Mouse (Mus musculus) neural tube, embryonic 15.5 days (tissue): Measurements from ENCODE around the gene Lsmem1. TPM values are rescaled to one million over a fixed set of nuclear protein-coding genes. Genes with fewer than 3 reads are reported as not detected.

ENCODE experiments used
- ATAC-seq: fragments of 200-750 bp; cut with Nextera tagmentation; 2 replicates; pipeline ENCODE4 v1.8.0; 2017; ENCODE audit warnings: mild to moderate bottlenecking, moderate TSS enrichment, moderate library complexity; ENCODE audit not compliant: low FRiP score
- H3K27ac ChIP-seq: fragments of 300-500 bp; sonication (generic); replicated peaks from 2 replicates; pipeline ENCODE4 v1.5.1; 2015; ENCODE audit warnings: mild to moderate bottlenecking, inconsistent platforms
- H3K27me3 ChIP-seq: fragments of 300-500 bp; sonication (generic); replicated peaks from 2 replicates; pipeline ENCODE4 v1.6.1; 2015; ENCODE audit warnings: inconsistent platforms
- H3K36me3 ChIP-seq: fragments of 300-500 bp; sonication (generic); 2 replicates; pipeline ENCODE4 v1.6.1; 2015; ENCODE audit warnings: inconsistent platforms
- H3K4me1 ChIP-seq: fragments of 300-500 bp; sonication (generic); 2 replicates; pipeline ENCODE4 v1.6.1; 2015; ENCODE audit warnings: inconsistent platforms
- H3K4me2 ChIP-seq: fragments of 300-500 bp; sonication (generic); 2 replicates; pipeline ENCODE4 v1.6.1; 2015; ENCODE audit warnings: inconsistent platforms, mild to moderate bottlenecking, moderate library complexity
- H3K4me3 ChIP-seq: fragments of 300-500 bp; sonication (generic); replicated peaks from 2 replicates; pipeline ENCODE4 v1.5.1; 2015; ENCODE audit warnings: mild to moderate bottlenecking, inconsistent platforms
- H3K9ac ChIP-seq: fragments of 300-500 bp; sonication (generic); replicated peaks from 2 replicates; pipeline ENCODE4 v1.6.1; 2015; ENCODE audit warnings: mild to moderate bottlenecking, inconsistent platforms
- H3K9me3 ChIP-seq: fragments of 300-500 bp; sonication (generic); replicated peaks from 2 replicates; pipeline ENCODE4 v1.6.1; 2016; ENCODE audit warnings: inconsistent platforms
- WGBS: fragments of 180-500 bp; shearing (Covaris S2); methylation state at CpG from one replicate; pipeline ENCODE4 v1.1.7; 2015; ENCODE audit warnings: mixed read lengths; 5-methylcytosine and 5-hydroxymethylcytosine counted together
- microRNA counts: library from miRNA; unstranded; fragments of <30 nt; microRNA quantifications from one replicate; lab custom pipeline; 2016
- microRNA-seq: library from miRNA; unstranded; fragments of <30 nt; microRNA quantifications from one replicate; pipeline ENCODE4, GENCODE M21; 2017
- polyA plus RNA-seq: library from polyadenylated mRNA; unstranded; fragments of >200 nt; fragmentation: Nextera tagmentation; extraction: Ambion mirVana; gene quantifications from 2 replicates; pipeline ENCODE4 v1.2.1, GENCODE M21; 2015

The Lsmem1 gene
- polyA plus RNA-seq, 1 experiment from 2014 or later = 0.59 TPM

DNA sequence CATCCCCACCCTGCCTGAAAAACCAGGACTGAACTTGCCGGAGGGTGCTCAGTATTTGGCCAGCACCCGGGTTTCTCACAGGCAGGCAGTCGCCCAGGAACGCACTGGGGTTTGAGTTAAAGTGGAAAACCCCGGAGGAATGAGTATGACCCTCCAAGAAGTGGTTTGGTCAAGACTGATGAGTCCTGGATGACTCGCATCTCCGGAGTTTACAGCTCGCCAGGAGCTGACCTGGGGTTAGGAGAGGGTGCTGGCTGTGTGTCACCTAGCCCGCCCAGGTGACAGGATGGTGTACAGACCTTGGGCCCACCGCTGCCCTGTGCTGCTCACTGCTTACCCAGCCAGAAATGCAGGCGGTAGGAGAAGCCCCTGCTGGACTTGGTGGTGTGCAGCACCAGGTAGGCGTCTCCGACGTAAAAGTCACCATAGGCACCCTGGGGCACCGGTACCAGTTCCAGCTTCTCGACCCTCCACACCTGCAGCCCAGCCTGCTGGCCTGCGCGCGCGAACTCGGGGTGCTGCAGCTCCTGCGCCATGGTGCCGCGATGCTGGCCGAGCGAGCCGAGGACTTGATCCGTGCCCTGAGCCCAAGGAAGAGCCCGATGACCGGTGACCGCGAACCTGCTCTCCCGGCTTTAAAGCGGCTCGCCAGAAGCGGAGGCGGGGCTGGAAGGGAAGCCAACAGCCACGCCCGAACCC, 65.6 kb downstream of the Lsmem1 start, which contains the start of gene Scin:
TSS of gene Scin (minus strand) at position 656 of the 699 bp plus-strand sequence.
- peaks cover 15% of the 10 kb centered on the region for H3K4me1 ChIP-seq
- WGBS = 1% methylated on average over 39 of the region's 39 CpGs
- ATAC-seq = 0 out of 2 replicates have a peak, but pooled peaks have one; percentile 41
- H3K27me3 ChIP-seq = peaks cover 25% of the 10 kb centered on the region
- peak within 1 kb of the TSS; percentile 43 for H3K4me3 ChIP-seq
- H3K27ac ChIP-seq = no peak within 1 kb of the TSS
- H3K4me2 ChIP-seq = peak within 1 kb of the TSS; percentile 72
- no peaks in the 10 kb centered on the region for H3K36me3 ChIP-seq
- H3K9me3 ChIP-seq = no peaks in the 10 kb centered on the region
- H3K9ac ChIP-seq = peak within 1 kb of the TSS; percentile 15

DNA sequence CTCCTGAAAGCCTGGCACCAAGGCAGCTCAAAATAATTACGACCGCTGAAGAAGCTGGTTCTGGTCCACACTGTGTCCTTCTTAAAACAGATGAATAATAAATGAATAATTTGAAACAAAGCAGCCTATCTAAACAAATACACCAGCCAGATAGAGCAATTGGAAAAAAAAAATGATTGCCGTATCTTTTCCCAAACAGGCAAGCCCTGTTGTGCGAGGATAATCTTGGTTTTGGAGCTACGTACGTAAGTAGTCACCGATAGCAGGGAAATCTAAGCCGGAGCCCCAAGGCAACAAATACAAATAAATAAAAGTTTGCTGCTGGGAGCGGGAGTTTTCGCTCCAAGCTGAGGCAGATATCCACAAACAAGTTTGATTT, 66.1 kb downstream of the Lsmem1 start:
- H3K9me3 ChIP-seq = no peaks in the 10 kb centered on the region
- peak overlapping the region; percentile 72 for H3K4me2 ChIP-seq
- peaks cover 25% of the 10 kb centered on the region for H3K27me3 ChIP-seq
- H3K27ac ChIP-seq = no peak overlapping the region
- peak overlapping the region; percentile 15 for H3K9ac ChIP-seq
- peaks cover 15% of the 10 kb centered on the region for H3K4me1 ChIP-seq
- ATAC-seq = no peak
- WGBS = 18% methylated on average over 10 of the region's 10 CpGs
- no peaks in the 10 kb centered on the region for H3K36me3 ChIP-seq
- peak overlapping the region; percentile 43 for H3K4me3 ChIP-seq

MicroRNAs encoded within 50 kb of the gene (microRNA counts, 519-probe panel; counts per million panel counts)
- microRNA mmu-miR-1938 (lab: Ali Mortazavi, UCI) = not detected

Small RNA genes within 50 kb of the gene (microRNA-seq; reads per million reads assigned to microRNA genes)
- not detected for gene Mir1938

Other genes with a start within 250 kb of the Lsmem1 start
- gene Arl4a, start 161.5 kb downstream of the Lsmem1 start, polyA plus RNA-seq = 106 and 113 TPM in 2 replicates
- 0.47 and 8.4 TPM in 2 replicates for gene Scin, start 65.3 kb downstream of the Lsmem1 start, polyA plus RNA-seq
- gene Ifrd1, start 49.0 kb upstream of the Lsmem1 start, polyA plus RNA-seq = 140 and 145 TPM in 2 replicates
- 28.0 and 30.5 TPM in 2 replicates for gene Zfp277, start 246.4 kb upstream of the Lsmem1 start, polyA plus RNA-seq
- 25.4 and 34.6 TPM in 2 replicates for gene Dock4, start 246.5 kb upstream of the Lsmem1 start, polyA plus RNA-seq